Comparison of ENCODE assay signal across 9 mouse cellular contexts in the genomic region with DNA sequence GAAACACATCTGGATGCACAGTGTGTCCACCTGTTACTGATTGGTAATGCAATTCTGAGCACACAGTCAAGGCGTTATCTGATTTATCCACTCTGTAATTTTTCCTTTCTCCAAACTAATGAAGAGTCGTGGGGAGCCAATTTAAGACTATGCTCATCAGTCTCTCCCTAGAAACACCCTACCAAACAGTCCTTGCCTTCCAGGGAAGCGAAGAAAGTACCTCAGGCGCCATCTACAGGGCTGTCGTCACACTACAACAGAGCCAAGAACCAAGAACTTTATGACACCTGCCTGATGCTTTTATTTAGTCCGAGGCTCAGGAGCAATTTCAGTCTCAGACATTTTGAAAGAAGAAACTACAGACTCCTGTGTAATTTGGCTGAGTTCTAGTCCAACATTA. TPM values are rescaled to one million over a fixed set of nuclear protein-coding genes. Genes with fewer than 3 reads are reported as not detected.
DNase-seq lines count a peak whose midpoint lies in the region; ATAC-seq lines count a peak whose summit lies in the region.
"Had no signal": no experiment of that assay in that cellular context is flagged by ENCODE, and none has a peak within 500 bp of the region (broad histone marks: within the 10 kb centered on the region; RNA-seq: fewer than 3 reads in every experiment).

No protein-coding gene starts in this region.

- intact Hi-C loops in gastrocnemius, postnatal 36 days (cut with DNase I) = no loop called here

- 5% methylated on average over 6 of the region's 6 CpGs for WGBS in forebrain, embryonic 15.5 days
- WGBS in large intestine, adult 2 months = 8% methylated on average over 6 of the region's 6 CpGs

- H3K27me3 ChIP-seq in forebrain, embryonic 15.5 days = no peaks in the 10 kb centered on the region
- H3K27me3 ChIP-seq: stomach, embryonic 15.5 days had no signal

- DNase-seq in gastrocnemius, postnatal 10 days = peak; percentile 31
- DNase-seq in gastrocnemius, postnatal 36 days = no peak
- DNase-seq in B cell, adult 2 months = peak; percentile 37
- DNase-seq in c-Kit-positive CD71-positive TER-119-negative erythroid progenitor cells, embryonic 14.5 days (ENCODE audit: low read depth) = peak; percentile 13
- DNase-seq in large intestine, adult 2 months (ENCODE audit: low read depth, low spot score) = peak; percentile 13
- DNase-seq in telencephalon, adult 2 months (ENCODE audit: low read depth, low spot score) = peak; percentile 34

- H3K4me2 ChIP-seq in forebrain, embryonic 15.5 days (replicated peaks) = no peak overlapping the region
- H3K4me2 ChIP-seq: stomach, embryonic 15.5 days had no signal

- peak; percentile 53 for ATAC-seq in forebrain, embryonic 15.5 days (replicated peaks)
- ATAC-seq in megakaryocyte-erythroid progenitor cell, adult 5-6 weeks (replicated peaks; ENCODE audit: low FRiP score, low TSS enrichment, poor library complexity, severe bottlenecking) = peak; percentile 75

- H3K27ac ChIP-seq in forebrain, embryonic 15.5 days (replicated peaks) = no peak overlapping the region
- H3K27ac ChIP-seq: stomach, embryonic 15.5 days had no signal

- H3K9ac ChIP-seq in forebrain, embryonic 15.5 days (replicated peaks) = no peak overlapping the region
- H3K9ac ChIP-seq: stomach, embryonic 15.5 days had no signal

- no peaks in the 10 kb centered on the region; the same call in 1 of the 2 replicates for H3K36me3 ChIP-seq in forebrain, embryonic 15.5 days
- H3K36me3 ChIP-seq: stomach, embryonic 15.5 days had no signal

- H3K4me3 ChIP-seq in forebrain, embryonic 15.5 days = no peak overlapping the region
- H3K4me3 ChIP-seq: stomach, embryonic 15.5 days had no signal

- H3K4me1 ChIP-seq in forebrain, embryonic 15.5 days = peaks cover 2% of the 10 kb centered on the region

- H3K9me3 ChIP-seq in forebrain, embryonic 15.5 days = no peaks in the 10 kb centered on the region
- H3K9me3 ChIP-seq: stomach, embryonic 15.5 days had no signal

RNA-seq across cellular contexts. Expression of a gene that starts 6.1 kb away (rescaled TPM):
- not detected for total RNA-seq in gastrocnemius, postnatal 10 days (2021)
- not detected for total RNA-seq in gastrocnemius, postnatal 36 days (2021)
- 5.8 and 7.0 TPM in 2 replicates for polyA plus RNA-seq in forebrain, embryonic 15.5 days (2015; fragmentation: Nextera tagmentation; extraction: Ambion mirVana)
- 0.14 TPM in 1 of 2 replicates, not detected in the other for polyA plus RNA-seq in large intestine, adult 2 months (2012; rRNA removed)
- not detected in 2 replicates for total RNA-seq in megakaryocyte-erythroid progenitor cell, adult 5-6 weeks (2014; fragmentation: Nextera tagmentation)
- not detected in 2 replicates for total RNA-seq in megakaryocyte-erythroid progenitor cell, adult 5-6 weeks (2017)

Comparison
In these comparisons a context has a peak if more than half of its experiments do, and no peak if none do; other contexts are left out.
1. DNase-seq: peak in gastrocnemius, postnatal 10 days (single experiment), B cell, adult 2 months (2 of 2), c-Kit-positive CD71-positive TER-119-negative erythroid progenitor cells, embryonic 14.5 days (single experiment), large intestine, adult 2 months (single experiment) and telencephalon, adult 2 months (single experiment); none in gastrocnemius, postnatal 36 days (0 of 2).